Mouse (Mus musculus) lung, adult 2 months (tissue): ENCODE measurements around the gene Tmprss13. TPM values are rescaled to one million over a fixed set of nuclear protein-coding genes. Genes with fewer than 3 reads are reported as not detected.
A peak's percentile ranks its signal among the peaks of the same experiment; 100 is the strongest.

Experiments
- DNase-seq: peaks from one replicate; pipeline ENCODE4 v3.0.0; 2022
- H3K4me1 ChIP-seq: fragments of 200-500 bp; 2 replicates; pipeline ENCODE4 v1.6.1; 2011; ENCODE audit warnings: low read length; ENCODE audit not compliant: control insufficient read depth, insufficient read depth
- H3K4me3 ChIP-seq: fragments of 200-500 bp; replicated peaks from 2 replicates; pipeline ENCODE3; 2011; ENCODE audit warnings: low read depth, mild to moderate bottlenecking, control low read depth, low read length; ENCODE audit errors: extremely low read depth
- CTCF ChIP-seq: fragments of 200-500 bp; IDR thresholded peaks from 2 replicates; pipeline ENCODE4 v1.5.1; 2011; ENCODE audit warnings: mild to moderate bottlenecking, low read length, control low read depth; ENCODE audit not compliant: insufficient read depth
- POLR2A ChIP-seq: fragments of 200-500 bp; IDR thresholded peaks from 2 replicates; pipeline ENCODE4 v1.6.1; 2011; ENCODE audit warnings: low read depth, mild to moderate bottlenecking, control low read depth, low read length, borderline replicate concordance; ENCODE audit errors: extremely low read depth
- WGBS: fragments of 180-500 bp; shearing (Covaris S2); methylation state at CpG from one replicate; pipeline ENCODE4 v1.1.7; 2018; 5-methylcytosine and 5-hydroxymethylcytosine counted together
- polyA plus RNA-seq: library from polyadenylated mRNA; depleted of rRNA; stranded (reverse); fragments of >200 nt; gene quantifications from 2 replicates; pipeline ENCODE4 v1.2.3, GENCODE M21; 2012; rRNA removed

The Tmprss13 gene
- polyA plus RNA-seq, 1 experiment: 6.6 TPM

GRCm38 (mm10) chr9:45389596-45389995 lies 70.7 kb downstream of the Tmprss13 start:
- 69% methylated on average over 8 of the region's 8 CpGs for WGBS
- Histone ChIP-seq H3K4me3 (no peak overlapping the region), H3K4me1 (no peaks in the 10 kb centered on the region)
- TF ChIP-seq CTCF: no peak
- no peak for TF ChIP-seq POLR2A
- DNase-seq: peak; percentile 20

GRCm38 (mm10) chr9:45391299-45391698 lies 72.4 kb downstream of the Tmprss13 start:
- Histone ChIP-seq H3K4me1 (no peaks in the 10 kb centered on the region), H3K4me3 (no peak overlapping the region)
- no peak for TF ChIP-seq POLR2A
- no peak for TF ChIP-seq CTCF
- DNase-seq: no peak
- WGBS: 64% methylated on average over 7 of the region's 7 CpGs

DNA sequence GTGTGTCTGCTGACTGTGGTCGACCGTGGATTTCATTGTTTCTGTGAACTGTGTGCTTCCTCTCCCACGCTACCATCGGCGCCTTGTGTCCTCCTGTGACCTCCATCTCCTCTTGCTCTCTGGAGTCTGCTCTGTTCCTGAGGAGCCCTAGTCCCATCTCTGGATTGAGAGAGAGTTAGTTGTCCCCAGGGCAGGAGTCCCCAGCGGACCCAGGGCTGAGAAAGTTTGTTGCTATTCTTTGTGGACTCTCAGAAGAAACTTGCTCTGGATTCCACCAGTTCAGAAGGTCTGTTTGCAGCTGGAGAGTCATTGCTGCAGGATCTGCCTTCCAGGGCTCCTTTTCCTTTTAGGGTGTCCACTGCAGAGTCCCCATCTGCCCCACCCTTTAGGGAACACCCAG lies 76.3 kb downstream of the Tmprss13 start:
- TF ChIP-seq CTCF (no peak), POLR2A (no peak)
- H3K4me3 ChIP-seq: no peak overlapping the region
- WGBS: 83% methylated on average over 6 of the region's 6 CpGs
- no peaks in the 10 kb centered on the region for H3K4me1 ChIP-seq
- no peak for DNase-seq

DNA sequence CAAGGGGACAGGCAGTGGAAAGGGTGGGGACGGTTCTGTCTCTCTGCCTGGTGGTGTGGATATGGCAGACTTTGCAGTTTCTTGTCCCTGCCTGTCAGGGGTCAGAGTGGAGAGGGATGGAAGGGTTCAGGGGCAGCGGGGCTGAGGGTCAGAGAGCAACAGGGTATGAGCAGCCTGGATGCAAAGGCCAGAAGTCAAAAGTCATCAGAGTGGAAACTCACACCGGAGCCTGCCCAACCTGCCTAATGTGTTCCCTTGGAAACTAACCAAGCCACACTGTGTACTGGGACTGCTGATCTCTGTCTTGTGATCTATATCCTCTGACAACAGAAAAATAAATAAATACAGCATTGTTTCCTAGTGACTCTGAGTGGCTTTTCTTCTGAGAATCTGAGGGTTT lies 76.9 kb downstream of the Tmprss13 start:
- TF ChIP-seq POLR2A (no peak), CTCF (no peak)
- Histone ChIP-seq H3K4me1 (no peaks in the 10 kb centered on the region), H3K4me3 (no peak overlapping the region)
- no peak for DNase-seq
- 43% methylated on average over 3 of the region's 3 CpGs for WGBS

Other genes starting within 250 kb of the Tmprss13 start
- 0.69 and 1.3 TPM in 2 replicates for gene Jaml, start 239.9 kb upstream of the Tmprss13 start, polyA plus RNA-seq
- gene Scn2b, start 201.3 kb upstream of the Tmprss13 start, polyA plus RNA-seq: 0.38 and 0.39 TPM in 2 replicates
- 0.34 and 1.0 TPM in 2 replicates for gene Scn4b, start 180.7 kb upstream of the Tmprss13 start, polyA plus RNA-seq
- not detected in 2 replicates for gene BC049352, start 137.1 kb upstream of the Tmprss13 start, polyA plus RNA-seq
- gene Tmprss4, start 115.0 kb upstream of the Tmprss13 start, polyA plus RNA-seq: 18.2 and 24.1 TPM in 2 replicates
- gene Il10ra, start 50.0 kb upstream of the Tmprss13 start, polyA plus RNA-seq: 10.3 and 12.9 TPM in 2 replicates
- 19.8 and 31.7 TPM in 2 replicates for gene Fxyd6, start 51.1 kb downstream of the Tmprss13 start, polyA plus RNA-seq
- gene Fxyd2, start 80.6 kb downstream of the Tmprss13 start, polyA plus RNA-seq: 8.5 and 8.8 TPM in 2 replicates
- 0.35 and 0.38 TPM in 2 replicates for gene Dscaml1, start 107.5 kb downstream of the Tmprss13 start, polyA plus RNA-seq